Mouse (Mus musculus): ENCODE results near the gene Gm13285. TPM values are rescaled to one million over a fixed set of nuclear protein-coding genes. Genes with fewer than 3 reads are reported as not detected.

The Gm13285 gene
- polyA plus RNA-seq, 1 experiment from 2014 or later: 0.82 TPM

GRCm38 (mm10) chr4:88849698-88850097 lies 50.2 kb downstream of the Gm13285 start, which contains the start of gene Ifna1:
Ifna1 (plus strand) TSS chr4:88850087.
- no peak for ATAC-seq (ENCODE audit: low FRiP score)
- no peak for DNase-seq (ENCODE audit: low spot score)
- H3K4me2 ChIP-seq (replicated peaks; ENCODE audit: low read depth, low read length): no peak within 1 kb of the TSS
- no peak within 1 kb of the TSS for H3K9ac ChIP-seq (ENCODE audit: low read depth, low read length)
- H3K36me3 ChIP-seq (ENCODE audit: control insufficient read depth, insufficient read depth, low read length): no peaks in the 10 kb centered on the region
- no peak within 1 kb of the TSS for H3K27ac ChIP-seq (ENCODE audit: low read depth, low read length)
- H3K27me3 ChIP-seq (ENCODE audit: control insufficient read depth, insufficient read depth, low read length): no peaks in the 10 kb centered on the region
- H3K9me3 ChIP-seq (ENCODE audit: control insufficient read depth, low read length): no peaks in the 10 kb centered on the region
- no peaks in the 10 kb centered on the region for H3K4me1 ChIP-seq (replicated peaks; ENCODE audit: control insufficient read depth, insufficient read depth, low read length)
- no peak within 1 kb of the TSS for H3K4me3 ChIP-seq (ENCODE audit: low read depth, low read length)
- 82% methylated on average over 1 of the region's 1 CpGs for WGBS

Other genes starting within 250 kb of the Gm13285 start
- not detected in 2 replicates for gene Ifna15, start 241.4 kb upstream of the Gm13285 start, polyA plus RNA-seq (2014; fragmentation: Nextera tagmentation; extraction: Ambion mirVana)
- not detected in 2 replicates for gene Ifna14, start 227.9 kb upstream of the Gm13285 start, polyA plus RNA-seq (2014; fragmentation: Nextera tagmentation; extraction: Ambion mirVana)
- gene Ifna9, start 207.3 kb upstream of the Gm13285 start, polyA plus RNA-seq (2014; fragmentation: Nextera tagmentation; extraction: Ambion mirVana): not detected in 2 replicates
- not detected in 2 replicates for gene Ifna12, start 196.3 kb upstream of the Gm13285 start, polyA plus RNA-seq (2014; fragmentation: Nextera tagmentation; extraction: Ambion mirVana)
- gene C87499, start 165.3 kb upstream of the Gm13285 start, polyA plus RNA-seq (2014; fragmentation: Nextera tagmentation; extraction: Ambion mirVana): not detected in 2 replicates
- not detected in 2 replicates for gene Ifna13, start 155.2 kb upstream of the Gm13285 start, polyA plus RNA-seq (2014; fragmentation: Nextera tagmentation; extraction: Ambion mirVana)
- gene Ifna16, start 122.7 kb upstream of the Gm13285 start, polyA plus RNA-seq (2014; fragmentation: Nextera tagmentation; extraction: Ambion mirVana): not detected in 2 replicates
- gene Ifna2, start 115.8 kb upstream of the Gm13285 start, polyA plus RNA-seq (2014; fragmentation: Nextera tagmentation; extraction: Ambion mirVana): not detected in 2 replicates
- not detected in 2 replicates for gene Ifnab, start 108.3 kb upstream of the Gm13285 start, polyA plus RNA-seq (2014; fragmentation: Nextera tagmentation; extraction: Ambion mirVana)
- 0.77 and 1.2 TPM in 2 replicates for gene Gm26566, start 77.9 kb upstream of the Gm13285 start, polyA plus RNA-seq (2014; fragmentation: Nextera tagmentation; extraction: Ambion mirVana)
- gene Klhl9, start 77.2 kb upstream of the Gm13285 start, polyA plus RNA-seq (2014; fragmentation: Nextera tagmentation; extraction: Ambion mirVana): 136 and 150 TPM in 2 replicates
- gene Gm13271, start 44.8 kb upstream of the Gm13285 start, polyA plus RNA-seq (2014; fragmentation: Nextera tagmentation; extraction: Ambion mirVana): not detected in 2 replicates
- 0.20 and 0.32 TPM in 2 replicates for gene Gm13283, start 39.5 kb upstream of the Gm13285 start, polyA plus RNA-seq (2014; fragmentation: Nextera tagmentation; extraction: Ambion mirVana)
- gene Gm13290, start 25.8 kb upstream of the Gm13285 start, polyA plus RNA-seq (2014; fragmentation: Nextera tagmentation; extraction: Ambion mirVana): not detected in 2 replicates
- gene Gm13289, start 22.7 kb upstream of the Gm13285 start, polyA plus RNA-seq (2014; fragmentation: Nextera tagmentation; extraction: Ambion mirVana): not detected in 2 replicates
- gene Gm13272, start 19.8 kb upstream of the Gm13285 start, polyA plus RNA-seq (2014; fragmentation: Nextera tagmentation; extraction: Ambion mirVana): not detected in 2 replicates
- not detected in 2 replicates for gene Ifnz, start 17.5 kb upstream of the Gm13285 start, polyA plus RNA-seq (2014; fragmentation: Nextera tagmentation; extraction: Ambion mirVana)
- gene Gm13276, start 14.0 kb upstream of the Gm13285 start, polyA plus RNA-seq (2014; fragmentation: Nextera tagmentation; extraction: Ambion mirVana): not detected in 2 replicates
- not detected in 2 replicates for gene Gm13277, start 11.0 kb upstream of the Gm13285 start, polyA plus RNA-seq (2014; fragmentation: Nextera tagmentation; extraction: Ambion mirVana)
- not detected in 2 replicates for gene Gm13278, start 8.1 kb upstream of the Gm13285 start, polyA plus RNA-seq (2014; fragmentation: Nextera tagmentation; extraction: Ambion mirVana)
- not detected in 2 replicates for gene Gm13275, start 5.2 kb upstream of the Gm13285 start, polyA plus RNA-seq (2014; fragmentation: Nextera tagmentation; extraction: Ambion mirVana)
- gene Gm13279, start 2.3 kb upstream of the Gm13285 start, polyA plus RNA-seq (2014; fragmentation: Nextera tagmentation; extraction: Ambion mirVana): not detected in 2 replicates
- not detected in 2 replicates for gene Gm13287, start 3.6 kb downstream of the Gm13285 start, polyA plus RNA-seq (2014; fragmentation: Nextera tagmentation; extraction: Ambion mirVana)
- not detected in 2 replicates for gene Gm13288, start 5.9 kb downstream of the Gm13285 start, polyA plus RNA-seq (2014; fragmentation: Nextera tagmentation; extraction: Ambion mirVana)
- not detected in 2 replicates for gene Ifna7, start 16.6 kb downstream of the Gm13285 start, polyA plus RNA-seq (2014; fragmentation: Nextera tagmentation; extraction: Ambion mirVana)
- gene Ifna11, start 20.3 kb downstream of the Gm13285 start, polyA plus RNA-seq (2014; fragmentation: Nextera tagmentation; extraction: Ambion mirVana): not detected in 2 replicates
- gene Ifna6, start 27.8 kb downstream of the Gm13285 start, polyA plus RNA-seq (2014; fragmentation: Nextera tagmentation; extraction: Ambion mirVana): not detected in 2 replicates
- not detected in 2 replicates for gene Ifna5, start 35.9 kb downstream of the Gm13285 start, polyA plus RNA-seq (2014; fragmentation: Nextera tagmentation; extraction: Ambion mirVana)
- gene Ifna4, start 42.2 kb downstream of the Gm13285 start, polyA plus RNA-seq (2014; fragmentation: Nextera tagmentation; extraction: Ambion mirVana): not detected in 2 replicates
- not detected in 2 replicates for gene Ifna1, start 50.4 kb downstream of the Gm13285 start, polyA plus RNA-seq (2014; fragmentation: Nextera tagmentation; extraction: Ambion mirVana)
- not detected in 2 replicates for gene Ifne, start 80.5 kb downstream of the Gm13285 start, polyA plus RNA-seq (2014; fragmentation: Nextera tagmentation; extraction: Ambion mirVana)